ENCODE assay signal across 19 mouse cellular contexts in the genomic region with DNA sequence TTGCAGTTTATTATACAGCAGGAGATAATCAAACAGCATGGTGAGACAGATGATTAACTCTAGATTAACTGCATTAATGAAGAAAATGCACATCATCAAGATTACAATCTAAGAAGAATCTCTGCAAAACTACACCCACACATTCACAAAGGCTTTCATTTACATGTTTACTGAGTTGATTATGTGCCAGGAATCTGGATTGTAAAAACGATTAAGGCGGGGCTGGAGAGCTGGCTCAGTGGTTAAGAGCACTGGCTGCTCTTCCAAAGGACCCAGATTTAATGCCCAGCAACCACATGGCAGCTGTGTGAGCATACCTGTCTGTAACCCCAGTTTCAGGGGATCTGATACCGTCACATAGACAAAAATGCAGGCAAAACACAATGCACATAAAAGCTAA. TPM values are rescaled to one million over a fixed set of nuclear protein-coding genes. Genes with fewer than 3 reads are reported as not detected.
DNase-seq lines count a peak whose midpoint lies in the region; ATAC-seq and TF ChIP-seq lines count a peak whose summit lies in the region.
"Had no signal": no experiment of that assay in that cellular context is flagged by ENCODE, and none has a peak within 500 bp of the region (broad histone marks: within the 10 kb centered on the region; RNA-seq: fewer than 3 reads in every experiment).

No protein-coding gene starts in this region.

- H3K36me3 ChIP-seq in kidney, postnatal 0 days (ENCODE audit: insufficient read depth, low read length) = no peaks in the 10 kb centered on the region
- no peaks in the 10 kb centered on the region for H3K36me3 ChIP-seq in kidney, embryonic 16.5 days (ENCODE audit: insufficient read depth, low read length)
- H3K36me3 ChIP-seq: embryonic facial prominence, embryonic 12.5 days; forebrain, embryonic 12.5 days; heart, embryonic 13.5 days; hindbrain, embryonic 12.5 days had no signal

- H3K4me3 ChIP-seq in kidney, postnatal 0 days (replicated peaks; ENCODE audit: low read depth, low read length) = no peak overlapping the region
- H3K4me3 ChIP-seq in kidney, embryonic 16.5 days (ENCODE audit: low read length) = no peak overlapping the region
- H3K4me3 ChIP-seq in lung, adult 2 months (replicated peaks; ENCODE audit: extremely low read depth, low read depth, low read length) = no peak overlapping the region
- H3K4me3 ChIP-seq: embryonic facial prominence, embryonic 12.5 days; forebrain, embryonic 12.5 days; gastrocnemius, adult 2 months; heart, embryonic 13.5 days; hindbrain, embryonic 12.5 days had no signal

- H3K27ac ChIP-seq in kidney, postnatal 0 days = no peak overlapping the region
- no peak overlapping the region for H3K27ac ChIP-seq in kidney, embryonic 16.5 days (ENCODE audit: low read length)
- H3K27ac ChIP-seq: embryonic facial prominence, embryonic 12.5 days; forebrain, embryonic 12.5 days; gastrocnemius, adult 2 months; heart, embryonic 13.5 days; hindbrain, embryonic 12.5 days had no signal

- H3K4me2 ChIP-seq in kidney, postnatal 0 days (ENCODE audit: low read length) = no peak overlapping the region
- H3K4me2 ChIP-seq in kidney, embryonic 16.5 days (replicated peaks; ENCODE audit: low read depth, low read length) = no peak overlapping the region
- H3K4me2 ChIP-seq: embryonic facial prominence, embryonic 12.5 days; forebrain, embryonic 12.5 days; heart, embryonic 13.5 days; hindbrain, embryonic 12.5 days had no signal

- no peak overlapping the region for H3K9ac ChIP-seq in kidney, postnatal 0 days (ENCODE audit: low read depth, low read length)
- H3K9ac ChIP-seq in kidney, embryonic 16.5 days (replicated peaks; ENCODE audit: low read length) = no peak overlapping the region
- H3K9ac ChIP-seq: embryonic facial prominence, embryonic 12.5 days; forebrain, embryonic 12.5 days; heart, embryonic 13.5 days; hindbrain, embryonic 12.5 days had no signal

- TF ChIP-seq POLR2A in lung, adult 2 months (IDR thresholded peaks at IDR 0.05; ENCODE audit: borderline replicate concordance, extremely low read depth, low read depth, low read length) = no peak

- peak; percentile 31 for DNase-seq in kidney, postnatal 0 days (ENCODE audit: low spot score)
- peak; percentile 25 for DNase-seq in lung, postnatal 10 days
- DNase-seq in lung, adult 2 months = no peak
- peak; percentile 50 for DNase-seq in Muller cell, postnatal 12 days (ENCODE audit: inconsistent ontology term)
- DNase-seq in left cerebral cortex, adult 18-20 months (ENCODE audit: low spot score in 2 of 2) = no peak
- DNase-seq: adrenal gland, postnatal 10 days; cerebellum, adult 11-12 months; cerebellum, adult 9-10 months; cerebellum, postnatal 25 days; gastrocnemius, adult 2 months; gastrocnemius, postnatal 25 days; heart, postnatal 4 days had no signal

- H3K4me1 ChIP-seq in kidney, postnatal 0 days (replicated peaks; ENCODE audit: insufficient read depth, low read length) = no peaks in the 10 kb centered on the region; the same call in 1 of the 2 replicates
- 0 out of 2 replicates have a peak, but pooled peaks cover 3% of the 10 kb centered on the region for H3K4me1 ChIP-seq in kidney, embryonic 16.5 days (ENCODE audit: insufficient read depth, low read length)
- H3K4me1 ChIP-seq in lung, adult 2 months (ENCODE audit: control insufficient read depth, insufficient read depth, low read length) = peaks cover 7% of the 10 kb centered on the region
- H3K4me1 ChIP-seq: embryonic facial prominence, embryonic 12.5 days; forebrain, embryonic 12.5 days; hindbrain, embryonic 12.5 days had no signal

- 67% methylated on average over 3 of the region's 3 CpGs for WGBS in kidney, postnatal 0 days
- 81% methylated on average over 3 of the region's 3 CpGs for WGBS in kidney, embryonic 16.5 days
- 22% methylated on average over 3 of the region's 3 CpGs for WGBS in lung, adult 2 months

- no peak for TF ChIP-seq CTCF in kidney, postnatal 0 days (IDR thresholded peaks at IDR 0.05; ENCODE audit: low read depth)
- no peak for TF ChIP-seq CTCF in lung, adult 2 months (IDR thresholded peaks at IDR 0.05; ENCODE audit: insufficient read depth, low read length)

- no peaks in the 10 kb centered on the region for H3K27me3 ChIP-seq in kidney, postnatal 0 days (ENCODE audit: insufficient read depth, low read length)
- no peaks in the 10 kb centered on the region for H3K27me3 ChIP-seq in kidney, embryonic 16.5 days (ENCODE audit: insufficient read depth, low read length)
- H3K27me3 ChIP-seq: CH12.LX; embryonic facial prominence, embryonic 12.5 days; forebrain, embryonic 12.5 days; heart, embryonic 13.5 days; hindbrain, embryonic 12.5 days had no signal

- no peaks in the 10 kb centered on the region for H3K9me3 ChIP-seq in kidney, postnatal 0 days (replicated peaks; ENCODE audit: low read length)
- no peaks in the 10 kb centered on the region for H3K9me3 ChIP-seq in kidney, embryonic 16.5 days (ENCODE audit: low read length)
- H3K9me3 ChIP-seq: embryonic facial prominence, embryonic 12.5 days; forebrain, embryonic 12.5 days; heart, embryonic 13.5 days; hindbrain, embryonic 12.5 days had no signal

- ATAC-seq in kidney, postnatal 0 days (replicated peaks; ENCODE audit: low FRiP score, low read depth) = no peak
- no peak for ATAC-seq in kidney, embryonic 16.5 days (ENCODE audit: low FRiP score, low TSS enrichment)
- ATAC-seq: hindbrain, embryonic 16.5 days had no signal

RNA-seq across cellular contexts. Expression of a gene that starts 11.0 kb away (rescaled TPM):
- 26.5 and 26.9 TPM in 2 replicates for polyA plus RNA-seq in kidney, postnatal 0 days (2015; fragmentation: Nextera tagmentation; extraction: Ambion mirVana)
- polyA plus RNA-seq in kidney, embryonic 16.5 days (2015; fragmentation: Nextera tagmentation; extraction: Ambion mirVana) = 39.0 and 39.5 TPM in 2 replicates
- polyA plus RNA-seq in lung, adult 2 months (2012; rRNA removed) = 19.2 and 26.0 TPM in 2 replicates
- 10 to 100 TPM; 12.1 to 15.0 TPM for total RNA-seq in left cerebral cortex, adult 18-20 months (2021)

RNA-seq across cellular contexts. Expression of a gene that starts 19.4 kb away (rescaled TPM):
- 4.9 and 6.0 TPM in 2 replicates for polyA plus RNA-seq in kidney, postnatal 0 days (2015; fragmentation: Nextera tagmentation; extraction: Ambion mirVana)
- polyA plus RNA-seq in kidney, embryonic 16.5 days (2015; fragmentation: Nextera tagmentation; extraction: Ambion mirVana) = 8.3 and 10.5 TPM in 2 replicates
- 0.25 and 0.44 TPM in 2 replicates for polyA plus RNA-seq in lung, adult 2 months (2012; rRNA removed)
- total RNA-seq in left cerebral cortex, adult 18-20 months (2021) = 1 to 10 TPM; 2.7 to 3.0 TPM

Comparison
In these comparisons a context has a peak if more than half of its experiments do, and no peak if none do; other contexts are left out.
1. DNase-seq: peak in kidney, postnatal 0 days (single experiment), lung, postnatal 10 days (single experiment) and Muller cell, postnatal 12 days (single experiment); none in lung, adult 2 months (single experiment) and left cerebral cortex, adult 18-20 months (0 of 2).